Mouse (Mus musculus) embryonic facial prominence, embryonic 10.5 days (tissue): ENCODE data around the gene Calr3. TPM values are rescaled to one million over a fixed set of nuclear protein-coding genes. Genes with fewer than 3 reads are reported as not detected.

Experiments used
- DNase-seq: peaks from one replicate; pipeline ENCODE4 v3.0.0-alpha.2; 2017; ENCODE audit warnings: low spot score
- H3K27ac ChIP-seq: fragments of 300-500 bp; sonication (generic); replicated peaks from 2 replicates; pipeline ENCODE4 v1.5.1; 2016; ENCODE audit warnings: mild to moderate bottlenecking
- H3K27me3 ChIP-seq: fragments of 300-500 bp; sonication (generic); replicated peaks from 2 replicates; pipeline ENCODE4 v1.6.1; 2016; ENCODE audit warnings: low read depth, mild to moderate bottlenecking; ENCODE audit not compliant: poor library complexity, severe bottlenecking
- H3K36me3 ChIP-seq: fragments of 300-500 bp; sonication (generic); replicated peaks from 2 replicates; pipeline ENCODE4 v1.6.1; 2016; ENCODE audit warnings: mild to moderate bottlenecking, moderate library complexity
- H3K4me1 ChIP-seq: fragments of 300-500 bp; sonication (generic); 2 replicates; pipeline ENCODE4 v1.6.1; 2016
- H3K4me3 ChIP-seq: fragments of 300-500 bp; sonication (generic); 2 replicates; pipeline ENCODE4 v1.5.1; 2016; ENCODE audit warnings: mild to moderate bottlenecking, moderate library complexity
- H3K9me3 ChIP-seq: fragments of 300-500 bp; sonication (generic); 2 replicates; pipeline ENCODE4 v1.6.1; 2016; ENCODE audit warnings: mild to moderate bottlenecking
- WGBS: fragments of 180-500 bp; shearing (Covaris S2); methylation state at CpG from one replicate; pipeline ENCODE4 v1.1.7; 2016; 5-methylcytosine and 5-hydroxymethylcytosine counted together
- polyA plus RNA-seq: library from polyadenylated mRNA; unstranded; fragments of >200 nt; fragmentation: Nextera tagmentation; extraction: Ambion mirVana; gene quantifications from 2 replicates; pipeline ENCODE4 v1.2.1, GENCODE M21; 2016

The Calr3 gene
- polyA plus RNA-seq, 1 experiment from 2014 or later: 1.2 TPM

GRCm38 (mm10) chr8:72421362-72422335 is 22.0 kb downstream of the Calr3 start, which contains the start of gene Eps15l1:
Eps15l1 (minus strand) TSS chr8:72421460.
- under 1% methylated on average over 48 of the region's 48 CpGs for WGBS
- Histone ChIP-seq H3K4me1 (peaks cover 52% of the 10 kb centered on the region), H3K36me3 (peaks cover 14% of the 10 kb centered on the region), H3K9me3 (no peaks in the 10 kb centered on the region), H3K27ac (peak within 1 kb of the TSS; percentile 95), H3K4me3 (peak within 1 kb of the TSS; percentile 96), H3K27me3 (no peaks in the 10 kb centered on the region)
- peak; percentile 99 for DNase-seq

- peak; percentile 65 for DNase-seq
- 1% methylated on average over 73 of the region's 73 CpGs for WGBS
- peaks cover 61% of the 10 kb centered on the region for H3K4me1 ChIP-seq
- H3K4me3 ChIP-seq: peak overlapping the region; percentile 96
- no peaks in the 10 kb centered on the region for H3K9me3 ChIP-seq
- H3K27me3 ChIP-seq: no peaks in the 10 kb centered on the region
- peak overlapping the region; percentile 95 for H3K27ac ChIP-seq
- H3K36me3 ChIP-seq: peaks cover 14% of the 10 kb centered on the region
Measured at GRCm38 (mm10) chr8:72420571-72421361, 22.9 kb downstream of the Calr3 start.

- no peaks in the 10 kb centered on the region for H3K9me3 ChIP-seq
- H3K27ac ChIP-seq: no peak overlapping the region
- WGBS: 92% methylated on average over 4 of the region's 4 CpGs
- H3K36me3 ChIP-seq: peaks cover 37% of the 10 kb centered on the region
- peaks cover 72% of the 10 kb centered on the region for H3K4me1 ChIP-seq
- DNase-seq: no peak
- no peak overlapping the region for H3K4me3 ChIP-seq
- no peaks in the 10 kb centered on the region for H3K27me3 ChIP-seq
Measured at GRCm38 (mm10) chr8:72418073-72418472, 25.6 kb downstream of the Calr3 start.

GRCm38 (mm10) chr8:72415252-72415651 is 28.4 kb downstream of the Calr3 start:
- Histone ChIP-seq H3K9me3 (no peaks in the 10 kb centered on the region), H3K27me3 (no peaks in the 10 kb centered on the region), H3K36me3 (peaks cover 58% of the 10 kb centered on the region), H3K4me1 (peaks cover 56% of the 10 kb centered on the region), H3K27ac (no peak overlapping the region), H3K4me3 (no peak overlapping the region)
- WGBS: 74% methylated on average over 2 of the region's 2 CpGs
- DNase-seq: no peak

GRCm38 (mm10) chr8:72413839-72414238 is 29.8 kb downstream of the Calr3 start:
- no peaks in the 10 kb centered on the region for H3K27me3 ChIP-seq
- no peak overlapping the region for H3K4me3 ChIP-seq
- peaks cover 55% of the 10 kb centered on the region for H3K36me3 ChIP-seq
- 89% methylated on average over 7 of the region's 7 CpGs for WGBS
- H3K9me3 ChIP-seq: no peaks in the 10 kb centered on the region
- peaks cover 47% of the 10 kb centered on the region for H3K4me1 ChIP-seq
- DNase-seq: no peak
- H3K27ac ChIP-seq: no peak overlapping the region

- WGBS: 40% methylated on average over 3 of the region's 3 CpGs
- H3K27me3 ChIP-seq: no peaks in the 10 kb centered on the region
- no peak overlapping the region for H3K27ac ChIP-seq
- peaks cover 5% of the 10 kb centered on the region; the same call in 1 of the 2 replicates for H3K4me1 ChIP-seq
- H3K36me3 ChIP-seq: peaks cover 41% of the 10 kb centered on the region
- H3K4me3 ChIP-seq: no peak overlapping the region
- no peak for DNase-seq
- H3K9me3 ChIP-seq: no peaks in the 10 kb centered on the region
Measured at GRCm38 (mm10) chr8:72409443-72409842, 34.2 kb downstream of the Calr3 start.

GRCm38 (mm10) chr8:72407878-72408277 is 35.8 kb downstream of the Calr3 start:
- H3K27me3 ChIP-seq: no peaks in the 10 kb centered on the region
- no peak overlapping the region for H3K27ac ChIP-seq
- no peak for DNase-seq
- H3K36me3 ChIP-seq: peaks cover 30% of the 10 kb centered on the region
- H3K9me3 ChIP-seq: no peaks in the 10 kb centered on the region
- no peak overlapping the region for H3K4me3 ChIP-seq
- 91% methylated on average over 1 of the region's 1 CpGs for WGBS
- peaks cover 8% of the 10 kb centered on the region; the same call in 1 of the 2 replicates for H3K4me1 ChIP-seq

GRCm38 (mm10) chr8:72402981-72403380 is 40.7 kb downstream of the Calr3 start:
- Histone ChIP-seq H3K4me1 (peaks cover 14% of the 10 kb centered on the region), H3K27me3 (no peaks in the 10 kb centered on the region), H3K36me3 (peaks cover 46% of the 10 kb centered on the region), H3K27ac (no peak overlapping the region), H3K9me3 (no peaks in the 10 kb centered on the region), H3K4me3 (no peak overlapping the region)
- 91% methylated on average over 3 of the region's 3 CpGs for WGBS
- DNase-seq: no peak

- Histone ChIP-seq H3K4me1 (peaks cover 14% of the 10 kb centered on the region), H3K36me3 (peaks cover 55% of the 10 kb centered on the region), H3K27me3 (no peaks in the 10 kb centered on the region), H3K27ac (no peak overlapping the region), H3K4me3 (no peak overlapping the region), H3K9me3 (no peaks in the 10 kb centered on the region)
- 79% methylated on average over 1 of the region's 1 CpGs for WGBS
- DNase-seq: no peak
Measured at GRCm38 (mm10) chr8:72401381-72401780, 42.3 kb downstream of the Calr3 start.

- 95% methylated on average over 2 of the region's 2 CpGs for WGBS
- H3K27me3 ChIP-seq: no peaks in the 10 kb centered on the region
- H3K36me3 ChIP-seq: peaks cover 100% of the 10 kb centered on the region
- H3K4me1 ChIP-seq: no peaks in the 10 kb centered on the region
- H3K27ac ChIP-seq: no peak overlapping the region
- no peak for DNase-seq
- no peaks in the 10 kb centered on the region for H3K9me3 ChIP-seq
- no peak overlapping the region for H3K4me3 ChIP-seq
Measured at GRCm38 (mm10) chr8:72385737-72386136, 57.9 kb downstream of the Calr3 start.

GRCm38 (mm10) chr8:72382395-72382794 is 61.3 kb downstream of the Calr3 start:
- no peak overlapping the region for H3K27ac ChIP-seq
- H3K4me1 ChIP-seq: no peaks in the 10 kb centered on the region
- H3K36me3 ChIP-seq: peaks cover 100% of the 10 kb centered on the region
- DNase-seq: no peak
- 66% methylated on average over 5 of the region's 5 CpGs for WGBS
- no peaks in the 10 kb centered on the region for H3K9me3 ChIP-seq
- no peaks in the 10 kb centered on the region for H3K27me3 ChIP-seq
- no peak overlapping the region for H3K4me3 ChIP-seq

GRCm38 (mm10) chr8:72380656-72381055 is 63.0 kb downstream of the Calr3 start:
- Histone ChIP-seq H3K9me3 (no peaks in the 10 kb centered on the region), H3K4me3 (no peak overlapping the region), H3K4me1 (no peaks in the 10 kb centered on the region), H3K27me3 (no peaks in the 10 kb centered on the region), H3K36me3 (peaks cover 100% of the 10 kb centered on the region), H3K27ac (no peak overlapping the region)
- WGBS: 91% methylated on average over 8 of the region's 8 CpGs
- DNase-seq: no peak
